Mouse (Mus musculus): ENCODE data around the gene Ankrd61. TPM values are rescaled to one million over a fixed set of nuclear protein-coding genes. Genes with fewer than 3 reads are reported as not detected.
A peak's percentile ranks its signal among the peaks of the same experiment; 100 is the strongest.

Ankrd61 gene
- total RNA-seq, 1 experiment, result 0.45 TPM

GRCm38 (mm10) chr5:143918120-143918519, 20.6 kb upstream of the Ankrd61 start:
- no peak for DNase-seq (ENCODE audit: low read depth, low spot score)
- H3K9ac ChIP-seq (ENCODE audit: insufficient read depth, low read depth, low read length, poor library complexity, severe bottlenecking), result no peak overlapping the region
- in situ Hi-C loops (cut with MboI; ENCODE audit: low sequenced_read_pairs in 2 of 2, unreplicated experiment in 2 of 2), result no loop called here
- no peaks in the 10 kb centered on the region for H3K4me1 ChIP-seq (ENCODE audit: control insufficient read depth in 2 of 2, insufficient read depth in 2 of 2, low read length in 2 of 2, poor library complexity in 1 of 2)
- H3K36me3 ChIP-seq (ENCODE audit: control insufficient read depth, insufficient read depth, low read length, poor library complexity, severe bottlenecking), result peaks cover 30% of the 10 kb centered on the region
- H3K9me3 ChIP-seq (ENCODE audit: control insufficient read depth, insufficient read depth, low read depth, low read length), result no peaks in the 10 kb centered on the region
- no peak overlapping the region for H3K4me3 ChIP-seq (ENCODE audit: insufficient read depth in 1 of 2, low read depth in 1 of 2, low read length in 2 of 2, poor library complexity in 1 of 2, severe bottlenecking in 1 of 2)
- no peak overlapping the region for H3K27ac ChIP-seq (ENCODE audit: insufficient read depth, low read depth, low read length, poor library complexity, severe bottlenecking)
- TF ChIP-seq ZNF384 (IDR thresholded peaks at IDR 0.05; ENCODE audit: low read depth, low read length) (no peak), ZC3H11A (IDR thresholded peaks at IDR 0.05; ENCODE audit: borderline replicate concordance, low read depth, low read length) (no peak), MAFK (IDR thresholded peaks at IDR 0.05; ENCODE audit: insufficient read depth, low read depth, low read length) (no peak), CHD2 (IDR thresholded peaks at IDR 0.05; ENCODE audit: low read depth, low read length) (no peak), HCFC1 (IDR thresholded peaks at IDR 0.05; ENCODE audit: borderline replicate concordance, insufficient read depth, low read length) (no peak)

- H3K4me1 ChIP-seq (ENCODE audit: control insufficient read depth in 2 of 2, insufficient read depth in 2 of 2, low read length in 2 of 2, poor library complexity in 1 of 2), result no peaks in the 10 kb centered on the region
- H3K27ac ChIP-seq (ENCODE audit: insufficient read depth, low read depth, low read length, poor library complexity, severe bottlenecking), result no peak overlapping the region
- H3K9ac ChIP-seq (ENCODE audit: insufficient read depth, low read depth, low read length, poor library complexity, severe bottlenecking), result no peak overlapping the region
- DNase-seq (ENCODE audit: low read depth, low spot score), result peak; percentile 30
- no peak for TF ChIP-seq HCFC1 (IDR thresholded peaks at IDR 0.05; ENCODE audit: borderline replicate concordance, insufficient read depth, low read length)
- no peak for TF ChIP-seq MAFK (IDR thresholded peaks at IDR 0.05; ENCODE audit: insufficient read depth, low read depth, low read length)
- TF ChIP-seq ZNF384 (IDR thresholded peaks at IDR 0.05; ENCODE audit: low read depth, low read length), result no peak
- no peak for TF ChIP-seq CHD2 (IDR thresholded peaks at IDR 0.05; ENCODE audit: low read depth, low read length)
- TF ChIP-seq ZC3H11A (IDR thresholded peaks at IDR 0.05; ENCODE audit: borderline replicate concordance, low read depth, low read length), result no peak
- H3K9me3 ChIP-seq (ENCODE audit: control insufficient read depth, insufficient read depth, low read depth, low read length), result no peaks in the 10 kb centered on the region
- in situ Hi-C loops (cut with MboI; ENCODE audit: low sequenced_read_pairs in 2 of 2, unreplicated experiment in 2 of 2), result no loop called here
- H3K4me3 ChIP-seq (ENCODE audit: insufficient read depth in 1 of 2, low read depth in 1 of 2, low read length in 2 of 2, poor library complexity in 1 of 2, severe bottlenecking in 1 of 2), result no peak overlapping the region
- H3K36me3 ChIP-seq (ENCODE audit: control insufficient read depth, insufficient read depth, low read length, poor library complexity, severe bottlenecking), result peaks cover 27% of the 10 kb centered on the region
Observed at GRCm38 (mm10) chr5:143917418-143917817, 19.9 kb upstream of the Ankrd61 start.

DNA sequence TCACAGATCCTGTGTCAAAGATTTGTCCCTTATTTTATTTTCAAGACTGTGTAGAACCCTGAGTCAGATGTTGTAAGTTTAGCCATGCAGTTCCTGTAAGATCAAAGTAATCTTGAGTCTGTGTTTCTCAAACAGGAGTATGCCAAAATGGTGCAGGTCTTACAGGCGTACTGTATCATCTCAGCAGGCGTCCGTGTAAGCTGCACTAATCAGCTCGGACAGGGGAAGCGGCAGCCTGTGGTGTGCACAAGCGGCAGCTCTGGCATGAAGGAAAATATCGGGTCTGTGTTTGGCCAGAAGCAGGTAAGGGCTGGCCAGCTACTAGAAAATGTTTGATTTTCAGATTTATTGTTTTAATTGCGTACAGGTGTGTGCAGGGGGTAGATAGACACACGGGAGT, 18.7 kb upstream of the Ankrd61 start:
- Histone ChIP-seq H3K9ac (ENCODE audit: insufficient read depth, low read depth, low read length, poor library complexity, severe bottlenecking) (no peak overlapping the region), H3K4me3 (ENCODE audit: insufficient read depth in 1 of 2, low read depth in 1 of 2, low read length in 2 of 2, poor library complexity in 1 of 2, severe bottlenecking in 1 of 2) (no peak overlapping the region), H3K9me3 (ENCODE audit: control insufficient read depth, insufficient read depth, low read depth, low read length) (no peaks in the 10 kb centered on the region), H3K27ac (ENCODE audit: insufficient read depth, low read depth, low read length, poor library complexity, severe bottlenecking) (no peak overlapping the region), H3K36me3 (ENCODE audit: control insufficient read depth, insufficient read depth, low read length, poor library complexity, severe bottlenecking) (peaks cover 23% of the 10 kb centered on the region), H3K4me1 (ENCODE audit: control insufficient read depth in 2 of 2, insufficient read depth in 2 of 2, low read length in 2 of 2, poor library complexity in 1 of 2) (no peaks in the 10 kb centered on the region)
- no peak for DNase-seq (ENCODE audit: low read depth, low spot score)
- TF ChIP-seq ZC3H11A (IDR thresholded peaks at IDR 0.05; ENCODE audit: borderline replicate concordance, low read depth, low read length), result no peak
- TF ChIP-seq HCFC1 (IDR thresholded peaks at IDR 0.05; ENCODE audit: borderline replicate concordance, insufficient read depth, low read length), result no peak
- no peak for TF ChIP-seq ZNF384 (IDR thresholded peaks at IDR 0.05; ENCODE audit: low read depth, low read length)
- no peak for TF ChIP-seq MAFK (IDR thresholded peaks at IDR 0.05; ENCODE audit: insufficient read depth, low read depth, low read length)
- no peak for TF ChIP-seq CHD2 (IDR thresholded peaks at IDR 0.05; ENCODE audit: low read depth, low read length)
- in situ Hi-C loops (cut with MboI; ENCODE audit: low sequenced_read_pairs in 2 of 2, unreplicated experiment in 2 of 2), result no loop called here

GRCm38 (mm10) chr5:143909417-143910400, 12.2 kb upstream of the Ankrd61 start, which contains the start of the genes Aimp2 and Pms2:
Gene Aimp2 (minus strand): TSS chr5:143909847.
Gene Pms2 (plus strand): TSS chr5:143909964.
- Histone ChIP-seq H3K36me3 (ENCODE audit: control insufficient read depth, insufficient read depth, low read length, poor library complexity, severe bottlenecking) (peaks cover 23% of the 10 kb centered on the region), H3K4me3 (ENCODE audit: insufficient read depth in 1 of 2, low read depth in 1 of 2, low read length in 2 of 2, poor library complexity in 1 of 2, severe bottlenecking in 1 of 2) (peak within 1 kb of the TSS; percentile 83 to 96), H3K27ac (ENCODE audit: insufficient read depth, low read depth, low read length, poor library complexity, severe bottlenecking) (0 out of 2 replicates have a peak within 1 kb of the TSS, but pooled peaks have one; percentile 30), H3K4me1 (ENCODE audit: control insufficient read depth in 2 of 2, insufficient read depth in 2 of 2, low read length in 2 of 2, poor library complexity in 1 of 2) (peaks cover 0 to 2% of the 10 kb centered on the region in 2 experiments; a peak in 1 of 4 replicates), H3K9me3 (ENCODE audit: control insufficient read depth, insufficient read depth, low read depth, low read length) (no peaks in the 10 kb centered on the region), H3K9ac (ENCODE audit: insufficient read depth, low read depth, low read length, poor library complexity, severe bottlenecking) (peak within 1 kb of the TSS; percentile 83)
- peak; percentile 97 for DNase-seq (ENCODE audit: low read depth, low spot score)
- in situ Hi-C loops (cut with MboI; ENCODE audit: low sequenced_read_pairs in 2 of 2, unreplicated experiment in 2 of 2), result no loop called here
- TF ChIP-seq ZC3H11A (IDR thresholded peaks at IDR 0.05; ENCODE audit: borderline replicate concordance, low read depth, low read length) (no peak), CHD2 (IDR thresholded peaks at IDR 0.05; ENCODE audit: low read depth, low read length) (peak; percentile 79), HCFC1 (IDR thresholded peaks at IDR 0.05; ENCODE audit: borderline replicate concordance, insufficient read depth, low read length) (peak; percentile 53; the same call in 1 of the 2 replicates), ZNF384 (IDR thresholded peaks at IDR 0.05; ENCODE audit: low read depth, low read length) (no peak), MAFK (IDR thresholded peaks at IDR 0.05; ENCODE audit: insufficient read depth, low read depth, low read length) (0 out of 2 replicates have a peak, but pooled peaks have one; percentile 19)
